Mouse (Mus musculus): Measurements from ENCODE around the gene Klhl18.

DNA sequence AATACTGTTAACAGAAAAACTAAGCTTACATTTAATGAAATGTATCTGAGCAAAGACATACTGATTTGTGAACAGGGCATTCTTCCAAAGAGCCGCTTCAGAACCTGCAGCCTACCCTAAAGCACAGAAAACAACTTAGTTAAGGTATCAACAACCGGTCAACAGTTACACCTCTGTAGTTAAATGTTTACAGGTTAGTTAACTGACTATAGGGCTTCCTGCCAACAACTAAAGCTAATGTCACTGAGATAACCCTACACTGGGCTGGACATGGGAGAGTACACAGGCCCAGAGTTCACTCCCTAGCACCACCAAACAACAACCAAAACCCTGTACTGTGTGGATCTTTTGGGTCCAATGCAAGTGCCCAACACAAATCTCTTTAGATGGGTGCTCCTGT is 73.8 kb downstream of the Klhl18 start:
- TF ChIP-seq CTCF (IDR thresholded peaks at IDR 0.05) = no peak
- no peak for TF ChIP-seq EP300 (IDR thresholded peaks at IDR 0.05)

Data from lung, postnatal 0 days (tissue).